Mouse (Mus musculus): ENCODE data around the gene Skida1. TPM values are rescaled to one million over a fixed set of nuclear protein-coding genes. Genes with fewer than 3 reads are reported as not detected.

Gene Skida1
- polyA plus RNA-seq, 1 experiment from 2014 or later: 10.9 TPM

DNA sequence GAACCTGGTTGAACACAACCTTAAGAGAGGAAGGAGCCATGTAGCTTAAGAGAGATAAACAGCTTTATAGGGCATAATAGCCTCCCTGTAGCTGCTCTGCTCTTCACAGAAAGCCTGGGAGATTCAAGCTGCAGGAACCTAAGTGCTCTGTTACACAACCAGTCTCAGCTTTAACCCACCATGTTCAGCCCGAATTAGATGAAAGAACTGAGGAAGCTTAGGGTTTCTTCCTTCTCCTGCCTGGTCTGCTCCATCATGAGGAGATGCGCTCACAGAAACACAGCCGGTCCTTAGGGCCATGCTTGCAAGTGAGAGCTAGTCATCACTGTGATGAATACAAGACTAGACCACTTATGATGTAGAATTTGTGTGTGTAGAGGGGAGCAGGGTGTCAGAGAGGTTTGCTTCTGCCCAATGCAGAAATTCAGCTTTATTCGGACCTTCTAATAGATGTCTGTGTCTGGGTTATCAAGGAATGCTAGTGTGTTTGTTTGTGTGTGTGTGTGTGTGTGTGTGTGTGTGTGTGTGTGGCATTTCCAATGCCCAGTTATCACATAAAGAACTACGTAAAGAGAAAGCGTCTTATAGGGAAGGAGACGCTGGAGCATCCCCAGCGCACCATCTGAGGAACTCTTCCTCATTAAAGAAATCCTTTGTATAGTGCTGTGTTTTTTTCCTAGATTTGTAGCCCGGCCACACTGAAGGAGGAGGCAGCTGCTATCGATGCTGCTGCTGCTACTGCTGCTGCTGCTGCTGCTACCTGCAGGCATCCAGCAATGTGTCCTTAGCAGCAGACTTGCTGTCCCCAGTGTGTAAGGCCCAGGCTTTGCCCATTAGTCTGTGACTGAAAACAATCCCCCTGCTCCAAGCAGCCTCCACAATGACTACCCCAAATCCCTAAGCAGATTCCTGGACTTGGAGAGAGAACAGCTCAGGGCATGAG, 15.4 kb downstream of the Skida1 start:
- peaks cover 43% of the 10 kb centered on the region for H3K4me1 ChIP-seq
- peak overlapping the region; percentile 16; the same call in 1 of the 2 replicates for H3K4me2 ChIP-seq (replicated peaks)
- 0 out of 2 replicates have a peak overlapping the region, but pooled peaks have one; percentile 9 for H3K9ac ChIP-seq (replicated peaks)
- no peak for ATAC-seq (replicated peaks)
- WGBS: 27% methylated on average over 10 of the region's 10 CpGs
- H3K4me3 ChIP-seq: no peak overlapping the region; the same call in 1 of the 2 replicates
- no peaks in the 10 kb centered on the region for H3K9me3 ChIP-seq
- no peak overlapping the region for H3K27ac ChIP-seq (replicated peaks)
- no peaks in the 10 kb centered on the region for H3K27me3 ChIP-seq
- H3K36me3 ChIP-seq: no peaks in the 10 kb centered on the region

DNA sequence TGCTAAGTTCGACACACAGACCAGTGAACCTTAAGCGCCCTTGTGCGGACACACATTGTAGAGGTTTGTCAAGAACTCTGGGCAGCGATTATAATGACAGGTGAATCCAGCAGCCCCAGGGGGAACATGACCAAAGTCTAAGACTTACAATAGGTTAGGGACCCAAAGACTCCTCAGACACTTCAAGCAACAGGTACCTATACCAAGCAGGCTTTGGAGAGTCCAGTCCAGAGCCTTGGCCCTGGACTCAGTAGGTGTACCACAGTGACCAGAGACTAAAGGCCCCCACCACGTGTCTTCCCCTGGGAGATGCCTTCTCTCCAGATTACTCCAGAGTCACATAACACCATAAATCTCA, 16.3 kb downstream of the Skida1 start:
- Histone ChIP-seq H3K4me3 (no peak overlapping the region), H3K4me1 (peaks cover 42% of the 10 kb centered on the region), H3K4me2 (replicated peaks) (peak overlapping the region; percentile 8; the same call in 1 of the 2 replicates), H3K27ac (replicated peaks) (no peak overlapping the region), H3K36me3 (no peaks in the 10 kb centered on the region), H3K27me3 (no peaks in the 10 kb centered on the region), H3K9ac (replicated peaks) (no peak overlapping the region), H3K9me3 (no peaks in the 10 kb centered on the region)
- 40% methylated on average over 5 of the region's 5 CpGs for WGBS
- no peak for ATAC-seq (replicated peaks)

DNA sequence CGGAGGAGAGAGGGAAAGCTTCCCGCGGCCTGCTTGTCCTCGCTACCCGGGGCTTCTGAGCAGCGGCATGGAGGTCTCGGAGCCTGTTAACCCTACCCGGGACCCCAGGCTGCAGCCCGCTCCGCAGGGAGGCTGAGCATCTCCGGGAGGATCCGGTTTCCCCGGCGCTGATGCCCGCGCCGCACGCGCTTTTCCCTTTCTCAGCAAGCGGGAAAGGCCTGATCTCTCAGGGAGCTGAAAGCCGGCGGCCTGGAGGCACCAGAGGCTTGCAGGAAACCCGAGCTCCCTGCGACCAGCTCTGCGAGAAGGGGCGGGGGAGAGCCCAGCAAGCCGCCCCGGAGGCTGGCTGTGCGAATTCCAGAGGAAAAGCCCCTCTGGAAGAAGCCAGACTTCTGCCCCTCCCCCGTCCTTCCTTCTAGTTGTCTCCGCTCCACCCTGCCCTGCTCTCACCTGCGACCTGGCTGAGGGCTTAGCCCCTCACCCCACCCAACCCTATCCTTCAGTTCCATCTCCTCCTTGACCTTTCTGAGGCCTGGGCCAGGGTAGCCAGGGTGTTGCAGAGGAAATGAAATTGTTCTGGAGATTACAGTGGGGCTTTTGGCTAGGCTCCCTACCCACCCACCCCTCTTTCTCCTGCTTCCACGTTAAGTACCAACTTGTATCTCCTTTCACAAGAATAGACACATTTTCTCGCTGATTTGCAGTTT, 16.9 kb downstream of the Skida1 start:
- no peak overlapping the region for H3K27ac ChIP-seq (replicated peaks)
- no peaks in the 10 kb centered on the region for H3K36me3 ChIP-seq
- peak overlapping the region; percentile 72 for H3K4me2 ChIP-seq (replicated peaks)
- no peak for ATAC-seq (replicated peaks)
- peak overlapping the region; percentile 55 for H3K9ac ChIP-seq (replicated peaks)
- peak overlapping the region; percentile 33 for H3K4me3 ChIP-seq
- no peaks in the 10 kb centered on the region for H3K9me3 ChIP-seq
- WGBS: 2% methylated on average over 33 of the region's 34 CpGs
- peaks cover 45% of the 10 kb centered on the region for H3K4me1 ChIP-seq
- H3K27me3 ChIP-seq: no peaks in the 10 kb centered on the region

DNA sequence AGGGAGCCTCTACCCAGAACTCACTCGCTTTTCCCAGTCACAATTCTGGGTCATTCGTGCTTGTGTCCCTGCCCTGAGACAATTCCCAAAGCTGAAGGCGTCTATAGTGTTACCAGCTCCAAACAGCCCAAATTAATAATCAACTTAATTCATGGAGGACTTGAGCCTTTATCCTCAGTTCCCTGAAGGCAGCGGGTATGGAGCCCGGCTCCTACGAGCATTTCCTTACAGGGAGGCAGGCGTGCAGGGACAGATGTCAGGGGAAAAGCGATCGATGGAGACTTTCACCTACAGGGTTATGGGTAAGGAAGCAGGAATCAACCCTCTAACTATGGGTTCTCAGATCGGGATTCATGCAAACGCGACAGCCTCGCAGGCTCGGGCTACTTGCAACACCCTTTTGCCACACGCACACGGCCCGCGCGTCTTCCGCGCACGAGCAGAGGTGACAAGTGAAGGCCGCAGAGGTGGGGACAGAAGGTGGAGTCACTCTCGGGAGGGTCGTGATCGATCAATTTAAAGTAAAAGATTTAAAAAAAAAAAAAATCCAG, 17.5 kb downstream of the Skida1 start:
- no peak overlapping the region for H3K27ac ChIP-seq (replicated peaks)
- H3K4me3 ChIP-seq: peak overlapping the region; percentile 33
- H3K4me1 ChIP-seq: peaks cover 52% of the 10 kb centered on the region
- H3K9me3 ChIP-seq: no peaks in the 10 kb centered on the region
- H3K4me2 ChIP-seq (replicated peaks): peak overlapping the region; percentile 72
- no peaks in the 10 kb centered on the region for H3K36me3 ChIP-seq
- H3K27me3 ChIP-seq: no peaks in the 10 kb centered on the region
- 2% methylated on average over 26 of the region's 26 CpGs for WGBS
- ATAC-seq (replicated peaks): no peak
- peak overlapping the region; percentile 55 for H3K9ac ChIP-seq (replicated peaks)

DNA sequence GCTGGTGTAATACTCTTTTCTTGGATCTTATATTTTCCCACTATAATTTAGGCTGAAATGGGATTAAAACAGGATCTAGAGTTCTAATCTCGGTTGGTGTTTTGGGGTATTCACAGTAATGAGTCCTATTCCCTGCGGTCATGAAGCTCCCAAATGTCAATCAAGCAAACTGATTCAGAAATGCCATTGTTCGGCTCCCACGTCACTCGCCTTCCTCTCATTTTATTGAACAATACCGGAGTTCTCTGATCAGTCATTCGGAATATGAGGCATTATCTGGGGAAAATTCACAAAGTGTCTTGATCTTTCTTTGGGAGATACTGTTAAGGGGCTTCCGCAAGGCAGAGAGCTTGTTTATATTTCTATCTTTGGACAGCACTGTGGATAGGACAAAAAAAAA, 18.3 kb downstream of the Skida1 start:
- Histone ChIP-seq H3K4me3 (no peak overlapping the region), H3K4me1 (peaks cover 59% of the 10 kb centered on the region), H3K4me2 (replicated peaks) (peak overlapping the region; percentile 72), H3K27me3 (no peaks in the 10 kb centered on the region), H3K36me3 (no peaks in the 10 kb centered on the region), H3K9me3 (no peaks in the 10 kb centered on the region), H3K27ac (replicated peaks) (no peak overlapping the region), H3K9ac (replicated peaks) (no peak overlapping the region)
- no peak for ATAC-seq (replicated peaks)
- WGBS: 16% methylated on average over 8 of the region's 8 CpGs

DNA sequence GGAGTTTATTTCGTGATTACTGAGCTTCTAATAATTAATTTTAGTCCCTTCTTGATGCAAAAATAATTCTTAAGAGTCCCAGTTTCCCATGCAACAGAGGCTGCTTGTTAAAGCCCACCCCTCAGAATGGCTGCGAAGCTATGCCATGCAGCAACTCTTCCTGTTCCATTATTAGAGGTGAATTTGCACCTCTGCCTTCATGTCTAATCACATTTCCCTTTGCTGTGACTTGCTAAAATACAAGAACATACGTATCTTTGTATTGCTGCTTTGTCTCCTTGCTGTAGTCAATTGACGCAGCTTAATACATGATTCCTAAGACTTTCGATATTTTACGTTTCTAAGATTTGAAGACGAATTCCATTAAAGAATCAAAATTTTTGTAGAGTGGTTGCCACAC, 19.2 kb downstream of the Skida1 start:
- Histone ChIP-seq H3K27ac (replicated peaks) (no peak overlapping the region), H3K4me2 (replicated peaks) (peak overlapping the region; percentile 18; the same call in 1 of the 2 replicates), H3K9ac (replicated peaks) (no peak overlapping the region), H3K4me3 (no peak overlapping the region), H3K36me3 (no peaks in the 10 kb centered on the region), H3K27me3 (no peaks in the 10 kb centered on the region), H3K4me1 (peaks cover 65% of the 10 kb centered on the region), H3K9me3 (no peaks in the 10 kb centered on the region)
- no peak for ATAC-seq (replicated peaks)
- WGBS: 39% methylated on average over 7 of the region's 7 CpGs

GRCm38 (mm10) chr2:18028140-18029021, 20.5 kb downstream of the Skida1 start:
- Histone ChIP-seq H3K9ac (replicated peaks) (peak overlapping the region; percentile 94), H3K4me2 (replicated peaks) (peak overlapping the region; percentile 99), H3K4me3 (peak overlapping the region; percentile 78), H3K27me3 (no peaks in the 10 kb centered on the region), H3K36me3 (no peaks in the 10 kb centered on the region), H3K27ac (replicated peaks) (peak overlapping the region; percentile 98), H3K9me3 (no peaks in the 10 kb centered on the region), H3K4me1 (peaks cover 59% of the 10 kb centered on the region)
- peak; percentile 73 for ATAC-seq (replicated peaks)
- WGBS: under 1% methylated on average over 61 of the region's 61 CpGs

DNA sequence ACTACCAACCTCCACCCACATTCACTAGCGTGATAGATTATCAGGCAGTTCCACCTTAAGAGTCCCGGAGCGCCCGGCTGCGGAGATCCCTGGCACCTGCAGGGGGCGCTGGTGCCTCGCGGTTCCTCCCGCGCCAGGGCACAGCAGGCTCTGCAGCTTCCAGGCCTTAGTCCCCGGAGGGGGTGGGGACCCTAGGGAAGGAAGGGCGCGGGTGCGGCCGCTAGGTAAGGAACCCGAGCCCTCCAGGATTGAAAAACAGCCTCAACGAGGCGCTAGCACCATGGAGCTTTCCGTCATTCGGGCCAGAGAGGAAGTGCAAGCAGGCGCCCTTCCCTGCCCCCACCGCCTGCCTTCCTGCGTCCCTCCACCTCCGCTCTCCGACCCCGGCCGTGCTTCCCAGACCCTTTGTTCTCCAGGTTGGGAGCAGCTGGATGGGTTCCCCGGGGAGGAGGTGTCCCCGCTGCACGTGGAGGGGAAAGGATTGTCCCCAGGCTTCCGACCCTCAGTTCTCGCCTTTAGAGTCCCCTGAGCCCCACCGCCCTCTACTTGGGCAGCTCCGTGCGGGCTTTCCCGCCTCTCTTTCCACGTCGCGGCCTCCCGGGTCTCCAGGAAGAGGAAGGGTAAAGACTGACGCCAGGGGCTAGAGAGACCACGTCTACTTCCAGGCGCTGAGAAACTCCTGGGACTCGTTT, 21.3 kb downstream of the Skida1 start:
- no peaks in the 10 kb centered on the region for H3K27me3 ChIP-seq
- H3K27ac ChIP-seq (replicated peaks): peak overlapping the region; percentile 98
- H3K9ac ChIP-seq (replicated peaks): peak overlapping the region; percentile 94
- H3K9me3 ChIP-seq: no peaks in the 10 kb centered on the region
- peak; percentile 87 for ATAC-seq (replicated peaks)
- H3K4me2 ChIP-seq (replicated peaks): peak overlapping the region; percentile 99
- no peaks in the 10 kb centered on the region for H3K36me3 ChIP-seq
- under 1% methylated on average over 44 of the region's 44 CpGs for WGBS
- peak overlapping the region; percentile 78 for H3K4me3 ChIP-seq
- H3K4me1 ChIP-seq: peaks cover 51% of the 10 kb centered on the region

GRCm38 (mm10) chr2:18026116-18026947, 22.5 kb downstream of the Skida1 start:
- ATAC-seq (replicated peaks): peak; percentile 17
- Histone ChIP-seq H3K27ac (replicated peaks) (peak overlapping the region; percentile 98), H3K4me2 (replicated peaks) (peak overlapping the region; percentile 99), H3K9ac (replicated peaks) (peak overlapping the region; percentile 94), H3K4me3 (peak overlapping the region; percentile 78), H3K9me3 (no peaks in the 10 kb centered on the region), H3K36me3 (no peaks in the 10 kb centered on the region), H3K4me1 (peaks cover 40% of the 10 kb centered on the region), H3K27me3 (no peaks in the 10 kb centered on the region)
- WGBS: under 1% methylated on average over 44 of the region's 44 CpGs

DNA sequence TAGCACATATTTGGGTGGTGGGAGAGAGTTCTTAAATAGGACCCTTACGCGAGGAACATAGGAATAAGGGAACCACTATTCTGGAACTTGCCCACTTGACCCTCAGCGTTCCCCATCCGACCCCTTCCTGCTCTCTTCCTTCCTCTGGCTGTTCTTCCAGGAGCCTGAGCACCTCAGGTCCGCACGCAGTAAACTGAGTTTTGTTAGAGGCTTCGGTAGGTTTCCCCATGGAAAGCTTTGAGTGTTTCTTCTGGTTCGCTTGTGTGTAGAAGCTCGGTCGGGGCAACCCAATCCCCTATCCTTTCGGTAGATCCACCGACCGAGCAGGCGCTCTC, 23.1 kb downstream of the Skida1 start:
- H3K27ac ChIP-seq (replicated peaks): peak overlapping the region; percentile 98
- ATAC-seq (replicated peaks): no peak
- 1% methylated on average over 14 of the region's 14 CpGs for WGBS

More for the DNA sequence above, 23.1 kb downstream of the Skida1 start:
- H3K9ac ChIP-seq (replicated peaks): peak overlapping the region; percentile 94
- peak overlapping the region; percentile 78 for H3K4me3 ChIP-seq
- peak overlapping the region; percentile 99 for H3K4me2 ChIP-seq (replicated peaks)
- no peaks in the 10 kb centered on the region for H3K9me3 ChIP-seq
- H3K4me1 ChIP-seq: peaks cover 34% of the 10 kb centered on the region
- no peaks in the 10 kb centered on the region for H3K36me3 ChIP-seq
- no peaks in the 10 kb centered on the region for H3K27me3 ChIP-seq
